Mouse (Mus musculus) kidney, adult 10 weeks (tissue): ENCODE data around the gene Gfral. TPM values are rescaled to one million over a fixed set of nuclear protein-coding genes. Genes with fewer than 3 reads are reported as not detected.

Experiments used
- polyA plus RNA-seq: library from polyadenylated mRNA; stranded (reverse); fragments of 350-450 nt; fragmentation: Illumina TruSeq; extraction: RNeasy Lipid Tissue Mini Kit (QIAGEN cat#74804); gene quantifications from one replicate; pipeline ENCODE4 v1.2.3, GENCODE M21; 2014; ENCODE audit warnings: low read depth, low replicate concordance

Gfral gene
- polyA plus RNA-seq = not detected

DNA sequence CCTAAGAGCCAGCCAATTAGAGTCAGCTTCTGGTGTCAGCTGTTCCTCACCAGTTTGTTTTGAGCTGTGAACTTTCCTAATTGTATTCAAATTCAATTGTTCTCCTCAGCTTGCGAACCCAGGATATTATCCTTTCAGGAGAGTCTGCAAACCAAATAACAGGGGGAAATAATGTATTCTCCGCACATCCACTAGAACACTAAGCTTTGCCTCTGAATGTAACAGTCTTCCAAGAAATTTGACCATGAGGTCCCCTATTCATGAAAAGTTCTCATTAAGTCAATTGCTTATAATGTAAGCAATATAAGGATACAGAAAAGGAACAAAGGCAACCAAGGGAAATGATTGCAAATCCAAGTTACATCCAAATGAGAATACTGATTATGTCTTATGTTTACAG is at the start of gene Gfral:
Gfral (minus strand) TSS at position 101 of the 400 bp plus-strand sequence.

Other genes starting within 250 kb of the Gfral start
- 2.4 TPM for gene Hmgcll1, start 198.8 kb downstream of the Gfral start, polyA plus RNA-seq
- not detected for gene Hcrtr2, start 110.2 kb upstream of the Gfral start, polyA plus RNA-seq